Mouse (Mus musculus): ENCODE results near the gene Npepps.

Npepps gene

GRCm38 (mm10) chr11:97185704-97186614 is 94.5 kb downstream of the Npepps start:
- no peak for DNase-seq (ENCODE audit: low spot score)

- no peak for DNase-seq (ENCODE audit: low spot score)
Observed at GRCm38 (mm10) chr11:97184875-97185274, 95.6 kb downstream of the Npepps start.

- DNase-seq (ENCODE audit: low spot score): no peak
Observed at GRCm38 (mm10) chr11:97182446-97182845, 98.0 kb downstream of the Npepps start.

- DNase-seq (ENCODE audit: low spot score): no peak
Observed at GRCm38 (mm10) chr11:97181061-97181460, 99.4 kb downstream of the Npepps start.

- no peak for DNase-seq (ENCODE audit: low spot score)
Observed at GRCm38 (mm10) chr11:97178198-97178597, 102.2 kb downstream of the Npepps start.

GRCm38 (mm10) chr11:97176851-97177250 is 103.6 kb downstream of the Npepps start:
- no peak for DNase-seq (ENCODE audit: low spot score)

- DNase-seq (ENCODE audit: low spot score): no peak
Observed at GRCm38 (mm10) chr11:97175499-97175898, 104.9 kb downstream of the Npepps start.

- DNase-seq (ENCODE audit: low spot score): no peak
Observed at GRCm38 (mm10) chr11:97160341-97160740, 120.1 kb downstream of the Npepps start.

GRCm38 (mm10) chr11:97156999-97157398 is 123.4 kb downstream of the Npepps start:
- DNase-seq (ENCODE audit: low spot score): no peak

Data from ovary, postnatal 10 days (tissue).